Mouse (Mus musculus): ENCODE measurements around the gene Gbp8. TPM values are rescaled to one million over a fixed set of nuclear protein-coding genes. Genes with fewer than 3 reads are reported as not detected.
"Not testable (repeated sequence)": the region's sequence is repeated elsewhere in the genome, so short reads cannot be mapped to it uniquely, and the experiment has no call there.

The Gbp8 gene
- polyA plus RNA-seq, 1 experiment = 0.25 TPM

GRCm38 (mm10) chr5:105138906-105139305, 434 bp downstream of the Gbp8 start:
- Histone ChIP-seq H3K9me3 (replicated peaks; ENCODE audit: control insufficient read depth, insufficient read depth, low read length, poor library complexity, severe bottlenecking) (no peaks in the 10 kb centered on the region), H3K36me3 (ENCODE audit: control insufficient read depth, insufficient read depth, low read length, poor library complexity, severe bottlenecking) (no peaks in the 10 kb centered on the region), H3K4me3 (ENCODE audit: low read depth, low read length) (no peak overlapping the region), H3K9ac (ENCODE audit: low read depth, poor library complexity, severe bottlenecking) (no peak overlapping the region), H3K27ac (ENCODE audit: insufficient read depth, low read length) (peak overlapping the region; percentile 2; the same call in 1 of the 2 replicates), H3K27me3 (ENCODE audit: control insufficient read depth, insufficient read depth, low read length, poor library complexity, severe bottlenecking) (no peaks in the 10 kb centered on the region), H3K4me1 (ENCODE audit: control insufficient read depth, insufficient read depth, low read length) (no peaks in the 10 kb centered on the region)
- no peak for TF ChIP-seq EP300 (IDR thresholded peaks at IDR 0.05; ENCODE audit: insufficient read depth, low read depth, low read length)
- TF ChIP-seq CTCF (IDR thresholded peaks at IDR 0.05; ENCODE audit: low read depth, low read length) = no peak
- TF ChIP-seq POLR2A (IDR thresholded peaks at IDR 0.05; ENCODE audit: insufficient read depth, low read length) = no peak

GRCm38 (mm10) chr5:105136706-105137304, 2.5 kb downstream of the Gbp8 start:
- H3K27ac ChIP-seq (ENCODE audit: insufficient read depth, low read length); H3K9ac ChIP-seq (ENCODE audit: low read depth, poor library complexity, severe bottlenecking); H3K27me3 ChIP-seq (ENCODE audit: control insufficient read depth, insufficient read depth, low read length, poor library complexity, severe bottlenecking); H3K9me3 ChIP-seq (replicated peaks; ENCODE audit: control insufficient read depth, insufficient read depth, low read length, poor library complexity, severe bottlenecking); H3K36me3 ChIP-seq (ENCODE audit: control insufficient read depth, insufficient read depth, low read length, poor library complexity, severe bottlenecking); H3K4me1 ChIP-seq (ENCODE audit: control insufficient read depth, insufficient read depth, low read length); H3K4me3 ChIP-seq (ENCODE audit: low read depth, low read length): not testable (repeated sequence)

DNA sequence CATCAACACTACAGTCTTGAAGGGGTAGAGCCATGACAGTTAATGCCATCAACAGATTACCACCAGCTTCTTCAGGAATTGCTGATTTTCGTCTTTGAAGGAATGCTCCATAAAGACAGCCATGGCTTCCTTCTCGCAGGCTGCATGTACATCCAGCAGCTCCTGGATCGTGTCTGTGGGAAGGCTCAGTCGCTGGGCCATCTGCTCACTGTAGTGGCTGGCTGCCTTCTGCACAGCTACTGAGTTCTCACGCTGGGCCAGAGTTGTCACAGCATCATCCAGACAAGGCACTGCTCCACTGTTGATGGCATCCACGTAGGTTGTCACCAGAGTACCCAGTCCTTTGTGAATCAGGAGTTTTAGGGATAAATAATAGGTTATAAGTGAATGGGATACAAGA, 17.6 kb downstream of the Gbp8 start:
- H3K9me3 ChIP-seq (replicated peaks; ENCODE audit: control insufficient read depth, insufficient read depth, low read length, poor library complexity, severe bottlenecking); H3K36me3 ChIP-seq (ENCODE audit: control insufficient read depth, insufficient read depth, low read length, poor library complexity, severe bottlenecking); H3K9ac ChIP-seq (ENCODE audit: low read depth, poor library complexity, severe bottlenecking); H3K4me1 ChIP-seq (ENCODE audit: control insufficient read depth, insufficient read depth, low read length); H3K4me3 ChIP-seq (ENCODE audit: low read depth, low read length); H3K27ac ChIP-seq (ENCODE audit: insufficient read depth, low read length); H3K27me3 ChIP-seq (ENCODE audit: control insufficient read depth, insufficient read depth, low read length, poor library complexity, severe bottlenecking): not testable (repeated sequence)

GRCm38 (mm10) chr5:105115740-105116139, 23.6 kb downstream of the Gbp8 start:
- Histone ChIP-seq H3K9me3 (replicated peaks; ENCODE audit: control insufficient read depth, insufficient read depth, low read length, poor library complexity, severe bottlenecking) (peaks cover 2% of the 10 kb centered on the region; the same call in 1 of the 2 replicates), H3K27ac (ENCODE audit: insufficient read depth, low read length) (no peak overlapping the region), H3K27me3 (ENCODE audit: control insufficient read depth, insufficient read depth, low read length, poor library complexity, severe bottlenecking) (no peaks in the 10 kb centered on the region), H3K9ac (ENCODE audit: low read depth, poor library complexity, severe bottlenecking) (no peak overlapping the region), H3K4me3 (ENCODE audit: low read depth, low read length) (no peak overlapping the region), H3K36me3 (ENCODE audit: control insufficient read depth, insufficient read depth, low read length, poor library complexity, severe bottlenecking) (no peaks in the 10 kb centered on the region), H3K4me1 (ENCODE audit: control insufficient read depth, insufficient read depth, low read length) (no peaks in the 10 kb centered on the region)
- no peak for TF ChIP-seq CTCF (IDR thresholded peaks at IDR 0.05; ENCODE audit: low read depth, low read length)
- TF ChIP-seq POLR2A (IDR thresholded peaks at IDR 0.05; ENCODE audit: insufficient read depth, low read length) = no peak
- TF ChIP-seq EP300 (IDR thresholded peaks at IDR 0.05; ENCODE audit: insufficient read depth, low read depth, low read length) = no peak

GRCm38 (mm10) chr5:105114696-105115095, 24.6 kb downstream of the Gbp8 start:
- H3K27me3 ChIP-seq (ENCODE audit: control insufficient read depth, insufficient read depth, low read length, poor library complexity, severe bottlenecking) = no peaks in the 10 kb centered on the region
- H3K9ac ChIP-seq (ENCODE audit: low read depth, poor library complexity, severe bottlenecking) = no peak overlapping the region
- H3K36me3 ChIP-seq (ENCODE audit: control insufficient read depth, insufficient read depth, low read length, poor library complexity, severe bottlenecking) = no peaks in the 10 kb centered on the region
- no peak overlapping the region for H3K4me3 ChIP-seq (ENCODE audit: low read depth, low read length)
- peaks cover 2% of the 10 kb centered on the region; the same call in 1 of the 2 replicates for H3K9me3 ChIP-seq (replicated peaks; ENCODE audit: control insufficient read depth, insufficient read depth, low read length, poor library complexity, severe bottlenecking)
- TF ChIP-seq EP300 (IDR thresholded peaks at IDR 0.05; ENCODE audit: insufficient read depth, low read depth, low read length) = no peak
- TF ChIP-seq POLR2A (IDR thresholded peaks at IDR 0.05; ENCODE audit: insufficient read depth, low read length) = no peak
- no peak for TF ChIP-seq CTCF (IDR thresholded peaks at IDR 0.05; ENCODE audit: low read depth, low read length)
- no peaks in the 10 kb centered on the region for H3K4me1 ChIP-seq (ENCODE audit: control insufficient read depth, insufficient read depth, low read length)
- H3K27ac ChIP-seq (ENCODE audit: insufficient read depth, low read length) = no peak overlapping the region

GRCm38 (mm10) chr5:105113656-105114055, 25.7 kb downstream of the Gbp8 start:
- no peak for TF ChIP-seq EP300 (IDR thresholded peaks at IDR 0.05; ENCODE audit: insufficient read depth, low read depth, low read length)
- no peak for TF ChIP-seq POLR2A (IDR thresholded peaks at IDR 0.05; ENCODE audit: insufficient read depth, low read length)
- TF ChIP-seq CTCF (IDR thresholded peaks at IDR 0.05; ENCODE audit: low read depth, low read length) = no peak
- H3K9ac ChIP-seq (ENCODE audit: low read depth, poor library complexity, severe bottlenecking) = no peak overlapping the region
- H3K4me3 ChIP-seq (ENCODE audit: low read depth, low read length) = no peak overlapping the region
- peaks cover 2% of the 10 kb centered on the region; the same call in 1 of the 2 replicates for H3K9me3 ChIP-seq (replicated peaks; ENCODE audit: control insufficient read depth, insufficient read depth, low read length, poor library complexity, severe bottlenecking)
- H3K36me3 ChIP-seq (ENCODE audit: control insufficient read depth, insufficient read depth, low read length, poor library complexity, severe bottlenecking) = no peaks in the 10 kb centered on the region
- no peak overlapping the region for H3K27ac ChIP-seq (ENCODE audit: insufficient read depth, low read length)
- no peaks in the 10 kb centered on the region for H3K27me3 ChIP-seq (ENCODE audit: control insufficient read depth, insufficient read depth, low read length, poor library complexity, severe bottlenecking)
- no peaks in the 10 kb centered on the region for H3K4me1 ChIP-seq (ENCODE audit: control insufficient read depth, insufficient read depth, low read length)

- H3K9ac ChIP-seq (ENCODE audit: low read depth, poor library complexity, severe bottlenecking); H3K27me3 ChIP-seq (ENCODE audit: control insufficient read depth, insufficient read depth, low read length, poor library complexity, severe bottlenecking); H3K27ac ChIP-seq (ENCODE audit: insufficient read depth, low read length); H3K4me3 ChIP-seq (ENCODE audit: low read depth, low read length); H3K36me3 ChIP-seq (ENCODE audit: control insufficient read depth, insufficient read depth, low read length, poor library complexity, severe bottlenecking); H3K4me1 ChIP-seq (ENCODE audit: control insufficient read depth, insufficient read depth, low read length); H3K9me3 ChIP-seq (replicated peaks; ENCODE audit: control insufficient read depth, insufficient read depth, low read length, poor library complexity, severe bottlenecking): not testable (repeated sequence)
Observed at GRCm38 (mm10) chr5:105110271-105110852, 29.0 kb downstream of the Gbp8 start.

- not testable (repeated sequence) for H3K27ac ChIP-seq (ENCODE audit: insufficient read depth, low read length); H3K4me3 ChIP-seq (ENCODE audit: low read depth, low read length); H3K4me1 ChIP-seq (ENCODE audit: control insufficient read depth, insufficient read depth, low read length); H3K9me3 ChIP-seq (replicated peaks; ENCODE audit: control insufficient read depth, insufficient read depth, low read length, poor library complexity, severe bottlenecking); H3K27me3 ChIP-seq (ENCODE audit: control insufficient read depth, insufficient read depth, low read length, poor library complexity, severe bottlenecking); H3K9ac ChIP-seq (ENCODE audit: low read depth, poor library complexity, severe bottlenecking); H3K36me3 ChIP-seq (ENCODE audit: control insufficient read depth, insufficient read depth, low read length, poor library complexity, severe bottlenecking)
Observed at GRCm38 (mm10) chr5:105109775-105110174, 29.6 kb downstream of the Gbp8 start.

GRCm38 (mm10) chr5:105105689-105106088, 33.7 kb downstream of the Gbp8 start:
- not testable (repeated sequence) for H3K4me1 ChIP-seq (ENCODE audit: control insufficient read depth, insufficient read depth, low read length); H3K36me3 ChIP-seq (ENCODE audit: control insufficient read depth, insufficient read depth, low read length, poor library complexity, severe bottlenecking); H3K27me3 ChIP-seq (ENCODE audit: control insufficient read depth, insufficient read depth, low read length, poor library complexity, severe bottlenecking); H3K9ac ChIP-seq (ENCODE audit: low read depth, poor library complexity, severe bottlenecking); H3K27ac ChIP-seq (ENCODE audit: insufficient read depth, low read length); H3K4me3 ChIP-seq (ENCODE audit: low read depth, low read length); H3K9me3 ChIP-seq (replicated peaks; ENCODE audit: control insufficient read depth, insufficient read depth, low read length, poor library complexity, severe bottlenecking)

All from ES-Bruce4 (cell line).